Mouse (Mus musculus): Measurements from ENCODE around the gene Strn3. TPM values are rescaled to one million over a fixed set of nuclear protein-coding genes. Genes with fewer than 3 reads are reported as not detected.
"Not testable (repeated sequence)": the region's sequence is repeated elsewhere in the genome, so short reads cannot be mapped to it uniquely, and the experiment has no call there.

Gene Strn3
- total and polyA plus RNA-seq, 3 experiments: 19.0 to 46.3 (median 29.4) TPM

DNA sequence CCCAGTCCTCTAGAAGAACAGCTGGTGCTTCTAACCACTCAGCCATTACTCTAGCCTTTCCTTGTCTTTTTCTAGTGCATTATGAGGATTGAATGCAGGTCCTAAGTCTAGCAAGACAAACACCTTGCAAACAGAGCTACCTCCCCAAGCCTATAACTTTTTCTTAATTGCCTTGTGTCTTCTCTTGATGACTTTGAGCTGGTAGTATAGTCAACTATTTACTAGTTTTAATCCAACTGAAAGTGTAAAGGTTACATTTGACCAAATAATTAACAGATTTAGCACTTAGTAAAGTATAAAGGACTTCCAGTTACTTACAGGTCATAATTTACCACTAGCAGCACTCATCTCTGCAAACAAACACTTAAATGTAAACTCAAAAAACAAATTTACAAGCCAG is 28.7 kb downstream of the Strn3 start:
- Histone ChIP-seq H3K9me3 (replicated peaks; ENCODE audit: insufficient read depth, low read length) (no peaks in the 10 kb centered on the region), H3K36me3 (ENCODE audit: control insufficient read depth in 1 of 2, insufficient read depth in 2 of 2, low read length in 2 of 2) (peaks cover 1 to 15% of the 10 kb centered on the region in 2 experiments; a peak in 3 of 4 replicates), H3K79me2 (ENCODE audit: control insufficient read depth, insufficient read depth, low read length, poor library complexity) (peaks cover 50% of the 10 kb centered on the region), H3K27me3 (ENCODE audit: control insufficient read depth in 1 of 2, insufficient read depth in 2 of 2, low read length in 2 of 2) (no peaks in the 10 kb centered on the region), H3K4me3 (ENCODE audit: control insufficient read depth in 1 of 2, insufficient read depth in 1 of 2, low read depth in 2 of 2, low read length in 2 of 2) (no peak overlapping the region), H3K9ac (ENCODE audit: control insufficient read depth, low read depth, low read length, poor library complexity, severe bottlenecking) (no peak overlapping the region), H3K4me1 (ENCODE audit: control insufficient read depth in 1 of 2, insufficient read depth in 2 of 2, low read length in 2 of 2) (no peaks in the 10 kb centered on the region; a peak in 2 of 4 replicates), H3K27ac (ENCODE audit: control insufficient read depth, low read depth, low read length) (no peak overlapping the region)
- TF ChIP-seq ETS1 (IDR thresholded peaks at IDR 0.05; ENCODE audit: low read depth, low read length) (no peak), RAD21 (IDR thresholded peaks at IDR 0.05; ENCODE audit: low read depth, low read length) (no peak), ZKSCAN1 (IDR thresholded peaks at IDR 0.05; ENCODE audit: low read depth, low read length) (no peak), MYB (IDR thresholded peaks at IDR 0.05; ENCODE audit: low read depth, low read length) (no peak), POLR2AphosphoS5 (IDR thresholded peaks at IDR 0.05; ENCODE audit: borderline replicate concordance, low read depth, low read length) (no peak), MAZ (IDR thresholded peaks at IDR 0.05; ENCODE audit: low read depth, low read length) (no peak), TCF12 (IDR thresholded peaks at IDR 0.05; ENCODE audit: low read depth, low read length) (no peak), BHLHE40 (IDR thresholded peaks at IDR 0.05; ENCODE audit: borderline replicate concordance, low read depth, low read length) (no peak), RCOR1 (IDR thresholded peaks at IDR 0.05; ENCODE audit: low read depth, low read length) (no peak), JUND (IDR thresholded peaks at IDR 0.05; ENCODE audit: low read depth, low read length) (no peak), ZC3H11A (IDR thresholded peaks at IDR 0.05; ENCODE audit: low read depth, low read length) (no peak), CTCF (IDR thresholded peaks at IDR 0.05 in 2 of 3, conservative IDR thresholded peaks at IDR 0.05 in 1 of 3; ENCODE audit: control insufficient read depth in 1 of 3, insufficient read depth in 1 of 3, low read depth in 2 of 3, low read length in 3 of 3, poor library complexity in 1 of 3, severe bottlenecking in 1 of 3) (no peak), UBTF (IDR thresholded peaks at IDR 0.05; ENCODE audit: borderline replicate concordance, insufficient read depth, low read depth, low read length) (no peak), SIN3A (IDR thresholded peaks at IDR 0.05; ENCODE audit: low read length) (no peak), MAX (IDR thresholded peaks at IDR 0.05; ENCODE audit: low read length) (no peak), MYC (IDR thresholded peaks at IDR 0.05; ENCODE audit: low read depth, low read length) (no peak), KAT2A (conservative IDR thresholded peaks at IDR 0.05; ENCODE audit: low read depth, low read length) (no peak), GATA1 (IDR thresholded peaks at IDR 0.05; ENCODE audit: low read depth, low read length) (no peak), MEF2A (IDR thresholded peaks at IDR 0.05; ENCODE audit: extremely low read depth, insufficient replicate concordance, low read depth, low read length, poor library complexity, severe bottlenecking) (no peak), MXI1 (IDR thresholded peaks at IDR 0.05; ENCODE audit: low read depth, low read length) (no peak)
- DNase-seq (ENCODE audit: low read depth, low spot score): no peak

DNA sequence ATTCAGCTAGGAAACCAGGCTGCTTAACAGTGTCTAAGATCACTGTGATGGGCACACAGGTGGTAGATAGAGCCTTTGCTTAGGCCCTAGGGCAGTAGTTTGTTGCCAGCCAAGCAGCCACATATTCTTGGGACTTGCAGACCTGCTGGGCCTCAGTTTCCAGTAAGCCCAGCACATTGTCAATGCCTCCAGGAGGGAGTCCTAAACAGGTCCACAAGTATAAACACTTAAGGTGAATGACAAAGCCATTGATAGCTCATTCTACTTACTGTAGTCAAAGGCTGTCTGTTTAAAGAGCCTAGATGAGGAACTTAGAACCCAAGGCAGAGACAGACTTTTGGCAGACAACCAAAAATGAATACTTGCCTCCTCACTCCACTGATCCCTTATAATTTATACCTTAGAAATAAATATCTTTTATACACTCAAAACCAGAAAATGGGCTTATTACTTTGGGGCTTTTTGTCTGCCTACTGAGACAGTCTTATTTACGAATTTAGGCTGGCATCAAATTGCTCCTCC is 35.7 kb downstream of the Strn3 start:
- TF ChIP-seq MEF2A (IDR thresholded peaks at IDR 0.05; ENCODE audit: extremely low read depth, insufficient replicate concordance, low read depth, low read length, poor library complexity, severe bottlenecking): no peak
- no peak for TF ChIP-seq USF1 (IDR thresholded peaks at IDR 0.05; ENCODE audit: low read depth, low read length)
- TF ChIP-seq ZKSCAN1 (IDR thresholded peaks at IDR 0.05; ENCODE audit: low read depth, low read length): no peak
- TF ChIP-seq NRF1 (IDR thresholded peaks at IDR 0.05; ENCODE audit: insufficient read depth, low read depth, low read length, poor library complexity, severe bottlenecking): no peak
- no peak for TF ChIP-seq ETS1 (IDR thresholded peaks at IDR 0.05; ENCODE audit: low read depth, low read length)
- no peak for TF ChIP-seq CHD1 (IDR thresholded peaks at IDR 0.05; ENCODE audit: low read depth, low read length)
- no peak for TF ChIP-seq SIN3A (IDR thresholded peaks at IDR 0.05; ENCODE audit: low read length)

DNA sequence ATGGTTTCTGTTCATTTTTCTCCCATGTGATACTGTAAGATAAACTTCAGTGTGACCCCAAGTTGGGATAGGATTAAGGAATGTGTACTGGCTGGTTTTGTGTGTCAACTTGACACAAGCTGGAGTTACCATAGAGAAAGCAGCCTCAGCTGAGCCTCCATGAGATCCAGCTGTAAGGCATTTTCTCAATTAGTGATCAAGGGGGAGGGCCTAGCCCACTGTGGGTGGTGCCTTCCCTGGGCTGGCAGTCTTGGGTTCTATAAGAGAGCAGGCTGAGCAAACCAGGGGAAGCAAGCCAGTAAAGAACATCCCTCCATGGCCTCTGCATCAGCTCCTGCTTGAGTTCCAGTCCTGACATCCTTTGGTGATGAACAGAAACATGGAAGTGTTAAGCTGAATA is 42.3 kb downstream of the Strn3 start:
- not testable (repeated sequence) for H3K9ac ChIP-seq (ENCODE audit: control insufficient read depth, low read depth, low read length, poor library complexity, severe bottlenecking); H3K27ac ChIP-seq (ENCODE audit: control insufficient read depth, low read depth, low read length); H3K27me3 ChIP-seq (ENCODE audit: control insufficient read depth in 1 of 2, insufficient read depth in 2 of 2, low read length in 2 of 2); DNase-seq (ENCODE audit: low read depth, low spot score); H3K4me1 ChIP-seq (ENCODE audit: control insufficient read depth in 1 of 2, insufficient read depth in 2 of 2, low read length in 2 of 2); H3K4me3 ChIP-seq (ENCODE audit: control insufficient read depth in 1 of 2, insufficient read depth in 1 of 2, low read depth in 2 of 2, low read length in 2 of 2); H3K9me3 ChIP-seq (replicated peaks; ENCODE audit: insufficient read depth, low read length); H3K79me2 ChIP-seq (ENCODE audit: control insufficient read depth, insufficient read depth, low read length, poor library complexity)
- peaks cover 4 to 15% of the 10 kb centered on the region in 2 experiments for H3K36me3 ChIP-seq (ENCODE audit: control insufficient read depth in 1 of 2, insufficient read depth in 2 of 2, low read length in 2 of 2)

More for the DNA sequence above, 35.7 kb downstream of the Strn3 start:
- H3K79me2 ChIP-seq (ENCODE audit: control insufficient read depth, insufficient read depth, low read length, poor library complexity): peaks cover 9% of the 10 kb centered on the region
- H3K4me3 ChIP-seq (ENCODE audit: control insufficient read depth in 1 of 2, insufficient read depth in 1 of 2, low read depth in 2 of 2, low read length in 2 of 2): no peak overlapping the region
- no peak overlapping the region for H3K9ac ChIP-seq (ENCODE audit: control insufficient read depth, low read depth, low read length, poor library complexity, severe bottlenecking)
- no peaks in the 10 kb centered on the region for H3K27me3 ChIP-seq (ENCODE audit: control insufficient read depth in 1 of 2, insufficient read depth in 2 of 2, low read length in 2 of 2)
- peaks cover 5 to 14% of the 10 kb centered on the region in 2 experiments for H3K36me3 ChIP-seq (ENCODE audit: control insufficient read depth in 1 of 2, insufficient read depth in 2 of 2, low read length in 2 of 2)
- peak; percentile 86 for DNase-seq (ENCODE audit: low read depth, low spot score)
- H3K27ac ChIP-seq (ENCODE audit: control insufficient read depth, low read depth, low read length): no peak overlapping the region
- H3K9me3 ChIP-seq (replicated peaks; ENCODE audit: insufficient read depth, low read length): no peaks in the 10 kb centered on the region
- H3K4me1 ChIP-seq (ENCODE audit: control insufficient read depth in 1 of 2, insufficient read depth in 2 of 2, low read length in 2 of 2): peaks cover 3 to 10% of the 10 kb centered on the region in 2 experiments
